Mouse (Mus musculus) adrenal gland, postnatal 14 days (tissue): ENCODE data around the gene Rbm44. TPM values are rescaled to one million over a fixed set of nuclear protein-coding genes. Genes with fewer than 3 reads are reported as not detected.
A peak's percentile ranks its signal among the peaks of the same experiment; 100 is the strongest.

ENCODE experiments used
- DNase-seq: peaks from one replicate; pipeline ENCODE4 v3.0.0; 2021; ENCODE audit warnings: mixed read lengths
- total RNA-seq: library from RNA; stranded (reverse); gene quantifications from 2 replicates; pipeline ENCODE4 v1.2.3, GENCODE M21; 2021

The Rbm44 gene
- total RNA-seq, 1 experiment from 2014 or later: not detected

GRCm38 (mm10) chr1:91209785-91210184 lies 64.9 kb downstream of the Rbm44 start:
- peak; percentile 78 for DNase-seq

GRCm38 (mm10) chr1:91211099-91211498 lies 66.2 kb downstream of the Rbm44 start:
- peak; percentile 64 for DNase-seq

- peak; percentile 45 for DNase-seq
These were observed 66.7 kb downstream of the Rbm44 start for GRCm38 (mm10) chr1:91211591-91212008.

GRCm38 (mm10) chr1:91215264-91215663 lies 70.4 kb downstream of the Rbm44 start:
- no peak for DNase-seq

GRCm38 (mm10) chr1:91215981-91216380 lies 71.1 kb downstream of the Rbm44 start:
- DNase-seq: no peak

DNA sequence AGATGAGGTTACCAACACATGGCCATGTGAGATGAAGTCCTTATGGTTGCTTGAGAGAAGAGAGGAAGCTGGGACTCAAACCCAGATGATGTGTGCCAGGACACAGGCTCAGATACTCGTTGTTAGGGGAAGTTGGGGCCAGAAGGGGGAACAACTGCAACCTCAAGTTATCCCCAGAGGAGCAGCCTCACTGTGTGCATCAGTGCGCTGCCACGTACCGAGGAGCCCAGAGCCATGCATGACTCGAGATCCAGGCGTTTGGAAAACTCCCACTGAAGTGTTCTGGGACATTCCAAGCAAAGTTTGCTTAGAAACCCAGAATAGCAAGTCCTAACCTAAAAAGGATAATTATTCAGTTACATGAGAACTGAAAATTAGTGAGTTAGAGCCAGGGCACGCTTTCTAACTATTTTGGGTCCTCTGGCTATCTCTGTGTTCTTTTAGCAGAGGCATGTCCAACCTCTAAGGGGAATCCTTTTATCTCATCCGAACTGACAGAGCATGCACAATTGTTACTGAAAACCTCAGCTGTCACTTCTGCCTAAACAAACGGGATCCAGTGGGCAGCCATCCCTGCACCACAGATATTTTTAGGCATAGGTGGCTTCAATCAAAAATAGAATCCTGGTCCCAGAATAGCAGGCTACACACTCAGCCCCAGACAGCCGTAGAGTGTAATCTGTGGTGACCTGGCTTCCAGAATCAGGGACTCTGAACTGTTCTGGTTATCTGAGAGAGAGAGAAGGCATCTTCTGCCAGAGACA lies 71.8 kb downstream of the Rbm44 start:
- DNase-seq: no peak

GRCm38 (mm10) chr1:91219641-91220321 lies 74.9 kb downstream of the Rbm44 start:
- DNase-seq: peak; percentile 19

DNA sequence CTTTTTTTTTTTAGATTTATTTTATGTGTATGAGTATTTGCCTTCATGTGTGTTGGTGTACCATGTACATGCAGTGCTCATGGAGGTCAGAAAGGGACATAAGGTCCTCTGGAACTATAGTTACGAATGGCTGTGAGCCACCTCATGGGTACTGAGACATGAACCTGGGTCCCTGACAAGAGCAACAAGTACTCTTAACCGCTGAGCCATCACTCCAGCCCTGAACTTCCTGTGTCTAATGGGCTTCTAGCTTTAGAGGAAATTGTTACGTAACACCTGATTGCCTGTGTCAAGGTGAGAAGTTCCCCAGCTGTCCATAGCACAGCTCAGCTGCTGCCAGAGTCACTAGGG lies 75.4 kb downstream of the Rbm44 start:
- DNase-seq: no peak

Other genes starting within 250 kb of the Rbm44 start
- 1.6 and 1.8 TPM in 2 replicates for gene Mlph, start 230.0 kb upstream of the Rbm44 start, total RNA-seq
- not detected in 2 replicates for gene Prlh, start 192.0 kb upstream of the Rbm44 start, total RNA-seq
- gene Rab17, start 175.4 kb upstream of the Rbm44 start, total RNA-seq: 0.64 and 2.7 TPM in 2 replicates
- 49.4 and 61.1 TPM in 2 replicates for gene Lrrfip1, start 146.4 kb upstream of the Rbm44 start, total RNA-seq
- 8.0 and 9.5 TPM in 2 replicates for gene Ramp1, start 34.7 kb downstream of the Rbm44 start, total RNA-seq
- gene Ube2f, start 105.2 kb downstream of the Rbm44 start, total RNA-seq: 70.5 and 85.1 TPM in 2 replicates
- 19.2 and 22.6 TPM in 2 replicates for gene Scly, start 153.2 kb downstream of the Rbm44 start, total RNA-seq
- 0.08 TPM in 1 of 2 replicates, not detected in the other for gene Espnl, start 177.0 kb downstream of the Rbm44 start, total RNA-seq
- gene Klhl30, start 205.9 kb downstream of the Rbm44 start, total RNA-seq: 0.37 and 0.71 TPM in 2 replicates
- 7.3 and 9.1 TPM in 2 replicates for gene Erfe, start 221.3 kb downstream of the Rbm44 start, total RNA-seq